Mouse (Mus musculus) G1E (cell line): ENCODE data around the gene Hsd17b2. TPM values are rescaled to one million over a fixed set of nuclear protein-coding genes. Genes with fewer than 3 reads are reported as not detected.

Experiments used
- ATAC-seq: 2 replicates; pipeline ENCODE4 v1.8.0; 2016; ENCODE audit warnings: mild to moderate bottlenecking; ENCODE audit not compliant: insufficient number of reproducible peaks, poor library complexity, low FRiP score, severe bottlenecking; ENCODE audit errors: extremely low read depth
- DNase-seq: peaks from one replicate; pipeline ENCODE4 v3.0.0; 2012; ENCODE audit warnings: low spot score
- H3K27me3 ChIP-seq: 2 replicates; pipeline ENCODE4 v1.6.1; 2012; ENCODE audit warnings: mild to moderate bottlenecking, low read length, inconsistent platforms; ENCODE audit not compliant: insufficient read depth
- H3K36me3 ChIP-seq: replicated peaks from 2 replicates; pipeline ENCODE3; 2012; ENCODE audit warnings: mild to moderate bottlenecking, inconsistent platforms
- H3K4me1 ChIP-seq: 2 replicates; pipeline ENCODE4 v1.6.1; 2012; ENCODE audit warnings: low read depth, low read length, inconsistent platforms, mixed read lengths; ENCODE audit not compliant: insufficient read depth
- H3K4me3 ChIP-seq: 2 replicates; pipeline ENCODE4 v1.5.1; 2012; ENCODE audit warnings: low read depth, mild to moderate bottlenecking, inconsistent platforms, low read length, moderate library complexity, mixed read lengths
- H3K9me3 ChIP-seq: replicated peaks from 2 replicates; pipeline ENCODE4 v1.6.1; 2012; ENCODE audit warnings: inconsistent platforms
- CTCF ChIP-seq: IDR thresholded peaks from 2 replicates; pipeline ENCODE4 v1.5.1; 2012; ENCODE audit warnings: low read depth, low read length, inconsistent platforms, mixed read lengths
- GATA1 ChIP-seq: IDR thresholded peaks from 2 replicates; pipeline ENCODE4 v1.6.1; 2012; ENCODE audit warnings: borderline replicate concordance, low read length, inconsistent platforms, mixed read lengths
- GATA2 ChIP-seq: IDR thresholded peaks from 2 replicates; pipeline ENCODE4 v1.6.1; 2012; ENCODE audit warnings: low read depth, low read length, inconsistent platforms, borderline replicate concordance
- POLR2AphosphoS5 ChIP-seq: IDR thresholded peaks from 2 replicates; pipeline ENCODE4 v1.6.1; 2012; ENCODE audit warnings: low read depth, low read length, inconsistent platforms; ENCODE audit not compliant: insufficient replicate concordance
- TAL1 ChIP-seq: conservative IDR thresholded peaks from 2 replicates; pipeline ENCODE4 v1.6.1; 2012; ENCODE audit warnings: low read depth, low read length, inconsistent platforms, mixed read lengths
- polyA plus RNA-seq: library from polyadenylated mRNA; stranded (reverse); fragments of >175 nt; gene quantifications from 2 replicates; pipeline ENCODE4 v1.2.3, GENCODE M21; 2012
- total RNA-seq, 2 experiments: library from RNA; stranded (forward) in 1 of 2; stranded (reverse) in 1 of 2; fragments of 200-1000 nt in 1 of 2; fragments of >200 nt in 1 of 2; fragmentation: Nextera tagmentation in 1 of 2; gene quantifications; 2 replicates each; pipeline ENCODE4 v1.2.3; 2014 to 2017

Hsd17b2 gene
- total and polyA plus RNA-seq, 3 experiments: 0.22 TPM; not detected in 2

- DNase-seq (no peak), ATAC-seq (no peak)
- TF ChIP-seq POLR2AphosphoS5 (no peak), GATA2 (no peak), CTCF (no peak)
- Histone ChIP-seq H3K27me3 (no peaks in the 10 kb centered on the region), H3K4me1 (no peaks in the 10 kb centered on the region), H3K4me3 (no peak overlapping the region), H3K36me3 (no peaks in the 10 kb centered on the region), H3K9me3 (peaks cover 79% of the 10 kb centered on the region)
Observed at GRCm38 (mm10) chr8:117684504-117684903, 17.2 kb upstream of the Hsd17b2 start.

- H3K4me1 ChIP-seq: no peaks in the 10 kb centered on the region
- H3K36me3 ChIP-seq: no peaks in the 10 kb centered on the region
- no peaks in the 10 kb centered on the region for H3K27me3 ChIP-seq
- H3K4me3 ChIP-seq: no peak overlapping the region
- DNase-seq (no peak), ATAC-seq (no peak)
- peaks cover 80% of the 10 kb centered on the region for H3K9me3 ChIP-seq
- TF ChIP-seq GATA1: no peak
- no peak for TF ChIP-seq TAL1
- TF ChIP-seq POLR2AphosphoS5: no peak
- TF ChIP-seq CTCF: no peak
- TF ChIP-seq GATA2: no peak
Observed at GRCm38 (mm10) chr8:117687890-117688289, 13.8 kb upstream of the Hsd17b2 start.

- H3K4me3 ChIP-seq: no peak overlapping the region
- ATAC-seq: no peak
Observed at GRCm38 (mm10) chr8:117692131-117692530, 9.6 kb upstream of the Hsd17b2 start.

GRCm38 (mm10) chr8:117695636-117696035, 6.1 kb upstream of the Hsd17b2 start:
- Histone ChIP-seq H3K9me3 (peaks cover 74% of the 10 kb centered on the region), H3K27me3 (no peaks in the 10 kb centered on the region), H3K4me3 (no peak overlapping the region), H3K36me3 (no peaks in the 10 kb centered on the region), H3K4me1 (no peaks in the 10 kb centered on the region)
- DNase-seq: no peak
- ATAC-seq: no peak
- TF ChIP-seq GATA2 (no peak), GATA1 (no peak), CTCF (no peak), POLR2AphosphoS5 (no peak), TAL1 (no peak)

More at GRCm38 (mm10) chr8:117692131-117692530, 9.6 kb upstream of the Hsd17b2 start:
- DNase-seq: no peak
- Histone ChIP-seq H3K4me1 (no peaks in the 10 kb centered on the region), H3K9me3 (peaks cover 70% of the 10 kb centered on the region), H3K36me3 (no peaks in the 10 kb centered on the region), H3K27me3 (no peaks in the 10 kb centered on the region)
- no peak for TF ChIP-seq GATA1
- no peak for TF ChIP-seq TAL1
- no peak for TF ChIP-seq GATA2
- no peak for TF ChIP-seq CTCF
- no peak for TF ChIP-seq POLR2AphosphoS5

GRCm38 (mm10) chr8:117697248-117697647, 4.5 kb upstream of the Hsd17b2 start:
- Histone ChIP-seq H3K4me1 (no peaks in the 10 kb centered on the region), H3K36me3 (no peaks in the 10 kb centered on the region), H3K9me3 (peaks cover 75% of the 10 kb centered on the region), H3K4me3 (no peak overlapping the region), H3K27me3 (no peaks in the 10 kb centered on the region)
- ATAC-seq (no peak), DNase-seq (no peak)
- no peak for TF ChIP-seq TAL1
- TF ChIP-seq GATA1: no peak
- TF ChIP-seq GATA2: no peak
- TF ChIP-seq POLR2AphosphoS5: no peak
- TF ChIP-seq CTCF: no peak

- Histone ChIP-seq H3K4me3 (no peak overlapping the region), H3K4me1 (no peaks in the 10 kb centered on the region), H3K36me3 (no peaks in the 10 kb centered on the region), H3K27me3 (no peaks in the 10 kb centered on the region), H3K9me3 (peaks cover 78% of the 10 kb centered on the region)
- ATAC-seq: no peak
- no peak for DNase-seq
- no peak for TF ChIP-seq POLR2AphosphoS5
- TF ChIP-seq CTCF: no peak
- TF ChIP-seq GATA1: no peak
- TF ChIP-seq GATA2: no peak
- no peak for TF ChIP-seq TAL1
Observed at GRCm38 (mm10) chr8:117700699-117701098, 1.0 kb upstream of the Hsd17b2 start.
